Mouse (Mus musculus) layer of hippocampus, postnatal 14 days (tissue): ENCODE data around the gene 4931414P19Rik. TPM values are rescaled to one million over a fixed set of nuclear protein-coding genes. Genes with fewer than 3 reads are reported as not detected.
"Not testable (repeated sequence)": the region's sequence is repeated elsewhere in the genome, so short reads cannot be mapped to it uniquely, and the experiment has no call there.

Experiments
- DNase-seq, 2 experiments: peaks; one replicate each; pipeline ENCODE4 v3.0.0; 2021 to 2022; ENCODE audit warnings: low spot score in 2 of 2, mixed read lengths in 1 of 2
- total RNA-seq, 2 experiments: library from RNA; stranded (reverse); gene quantifications; 2 replicates each; pipeline ENCODE4 v1.2.3; 2021

Gene 4931414P19Rik
- total RNA-seq, 2 experiments from 2014 or later = 4.3 to 5.6 TPM

DNA sequence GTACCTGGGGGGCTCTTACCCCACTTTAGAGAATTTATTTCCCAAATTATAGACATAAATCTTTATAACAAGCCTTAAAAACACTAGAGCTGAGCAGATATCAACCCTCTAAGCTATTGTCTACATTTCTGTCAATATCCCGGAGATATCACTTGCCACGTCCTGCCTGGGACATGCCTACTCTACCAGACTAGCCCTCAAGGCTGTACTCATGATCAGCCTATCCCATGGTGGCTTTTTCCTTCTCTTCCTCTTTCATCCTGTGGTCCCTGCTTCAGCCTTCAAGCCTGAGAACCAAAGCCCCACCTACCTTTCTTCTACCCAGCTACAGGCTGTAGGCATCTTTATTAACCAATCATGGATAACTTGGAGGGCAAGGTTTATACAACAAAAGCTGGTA lies 24.0 kb upstream of the 4931414P19Rik start:
- no peak for DNase-seq

- DNase-seq = no peak
Measured at GRCm38 (mm10) chr14:54628103-54628502, 22.3 kb upstream of the 4931414P19Rik start.

GRCm38 (mm10) chr14:54624976-54625375 lies 19.2 kb upstream of the 4931414P19Rik start:
- no peak for DNase-seq

- DNase-seq = no peak
Measured at GRCm38 (mm10) chr14:54623334-54623733, 17.5 kb upstream of the 4931414P19Rik start.

GRCm38 (mm10) chr14:54621133-54621532 lies 15.3 kb upstream of the 4931414P19Rik start, which contains the start of gene Psmb11:
Gene Psmb11 (plus strand): TSS chr14:54621433.
- DNase-seq = no peak

GRCm38 (mm10) chr14:54617897-54618365 lies 12.1 kb upstream of the 4931414P19Rik start, which contains the start of gene Psmb5:
Gene Psmb5 (minus strand): TSS chr14:54618022.
- peak; percentile 92 to 95 for DNase-seq

- DNase-seq = no peak
Measured at GRCm38 (mm10) chr14:54617152-54617896, 11.5 kb upstream of the 4931414P19Rik start.

GRCm38 (mm10) chr14:54616226-54616825 lies 10.5 kb upstream of the 4931414P19Rik start:
- DNase-seq = no peak

DNA sequence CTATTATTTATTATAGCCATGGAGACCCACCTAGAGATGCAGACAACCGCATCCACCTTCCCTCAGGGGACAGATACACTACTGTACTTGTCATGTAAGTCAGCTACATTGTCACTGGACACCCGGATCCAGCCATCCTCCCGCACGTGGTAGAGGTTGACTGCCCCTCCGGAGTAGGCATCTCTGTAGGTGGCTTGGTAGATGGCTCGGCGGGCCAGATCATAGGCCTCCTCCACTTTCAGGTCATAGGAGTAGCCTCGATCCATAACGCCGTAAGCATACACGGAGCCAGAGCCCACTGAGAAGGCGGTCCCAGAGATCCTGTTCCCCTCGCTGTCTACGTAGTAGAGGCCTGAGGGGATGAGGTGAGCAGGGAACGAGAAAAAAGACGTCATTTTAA lies 8.3 kb upstream of the 4931414P19Rik start:
- DNase-seq = not testable (repeated sequence)

DNA sequence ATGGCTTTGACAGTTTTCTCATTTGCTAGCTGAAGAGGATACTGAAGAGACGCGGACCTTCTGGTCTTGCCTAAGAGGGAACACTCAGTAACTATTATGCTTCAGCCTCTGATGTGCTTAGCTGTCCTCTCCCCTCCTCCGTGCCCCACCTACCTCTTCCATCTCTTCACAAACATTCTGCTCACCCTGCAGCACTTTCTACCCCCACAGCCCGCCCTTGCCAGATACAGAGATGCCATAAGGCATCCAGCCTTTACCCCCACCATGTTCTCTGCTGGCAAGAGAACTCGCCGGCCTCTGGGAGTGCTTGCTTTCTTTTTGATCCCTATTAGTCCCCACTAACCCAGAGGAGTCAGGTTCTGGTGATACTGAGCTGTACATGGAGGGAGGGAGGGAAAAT lies 4.9 kb upstream of the 4931414P19Rik start:
- peak; percentile 51 to 59 for DNase-seq

DNA sequence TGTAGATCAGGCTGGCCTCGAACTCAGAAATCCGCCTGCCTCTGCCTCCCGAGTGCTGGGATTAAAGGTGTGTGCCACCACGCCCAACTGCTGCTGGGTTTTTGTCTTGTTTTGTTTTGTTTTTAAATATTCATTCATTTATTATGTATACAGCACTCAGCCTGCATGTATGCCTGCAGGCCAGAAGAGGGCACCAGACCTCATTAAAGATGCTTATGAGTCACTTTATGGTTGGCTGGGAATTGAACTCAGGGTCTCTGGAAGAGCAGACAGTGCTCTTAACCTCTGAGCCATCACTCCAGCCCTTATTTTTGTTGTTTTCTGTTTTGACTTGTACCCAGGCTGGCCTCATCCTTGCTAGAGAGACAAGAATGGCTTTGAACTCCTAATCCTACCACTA lies 4.2 kb upstream of the 4931414P19Rik start:
- DNase-seq = no peak

DNA sequence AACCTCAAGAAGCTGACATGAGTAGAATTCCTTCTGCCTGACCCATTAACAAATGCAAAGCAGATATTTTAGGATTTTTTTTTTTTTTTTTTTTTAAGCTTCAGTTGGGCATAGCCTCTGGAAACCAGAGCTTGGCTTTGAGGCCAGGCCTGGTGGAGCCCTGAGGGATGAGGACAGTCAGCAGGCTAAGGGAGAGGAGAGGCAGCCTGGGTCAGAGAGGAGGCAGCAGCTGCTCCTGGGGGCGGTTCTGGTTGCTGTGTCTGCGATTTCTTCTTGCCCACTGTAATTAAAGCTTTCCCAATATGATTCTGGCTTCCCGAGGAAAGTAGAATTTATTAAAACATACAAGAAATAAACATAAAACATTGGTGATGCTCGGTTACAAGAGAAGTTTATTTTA lies 3.5 kb upstream of the 4931414P19Rik start:
- no peak for DNase-seq

DNA sequence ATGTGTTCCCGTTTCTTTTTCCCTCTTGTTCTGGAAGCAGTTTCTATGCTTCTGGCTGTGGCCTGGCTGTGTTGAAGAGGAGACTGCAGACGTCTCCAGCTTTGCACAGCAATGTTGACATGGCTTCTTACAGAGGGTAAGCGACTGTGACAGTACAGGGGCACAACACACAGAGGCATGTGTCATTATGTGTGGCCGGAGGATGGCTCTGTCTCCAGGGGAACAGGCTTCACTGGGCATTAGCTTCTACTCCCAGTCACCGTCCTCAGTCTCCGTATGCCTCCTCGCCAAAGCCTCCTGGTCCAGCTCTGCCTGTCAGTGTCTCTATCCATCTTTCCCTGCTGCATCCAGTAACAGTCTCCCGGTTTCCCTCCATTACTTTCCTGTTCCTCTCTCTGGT lies 1.4 kb upstream of the 4931414P19Rik start:
- no peak for DNase-seq

- DNase-seq = no peak
Measured at GRCm38 (mm10) chr14:54603686-54604085, 2.1 kb downstream of the 4931414P19Rik start.

DNA sequence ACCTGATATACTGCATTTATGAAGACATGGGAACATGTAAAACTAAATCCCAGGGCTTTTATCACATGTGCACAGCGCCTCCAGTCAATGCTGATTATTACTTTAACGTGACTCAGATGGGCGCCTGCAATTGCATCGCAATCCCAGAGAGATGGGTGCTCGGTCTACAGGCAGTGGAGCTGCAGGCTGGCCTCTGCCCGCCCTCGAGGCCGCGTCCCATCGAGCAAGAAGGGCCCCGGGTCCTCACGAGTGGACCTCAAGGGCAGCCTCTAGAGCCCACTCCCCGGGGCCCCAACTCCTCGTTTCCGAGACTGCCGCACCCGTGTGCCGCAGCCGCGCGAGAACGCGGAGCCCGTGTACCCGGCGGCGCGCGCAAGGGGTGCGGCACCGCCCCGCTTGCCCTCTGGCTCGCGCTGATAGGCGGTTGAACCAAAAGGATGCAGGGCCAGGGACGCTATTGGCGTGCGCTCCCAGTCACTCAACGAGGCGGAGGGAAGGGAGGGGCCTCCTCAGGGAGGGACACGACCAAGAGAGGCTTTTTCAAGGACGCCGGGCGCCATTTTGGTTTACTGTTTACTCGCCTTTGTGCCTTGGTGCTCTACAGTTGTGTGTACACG lies 2.6 kb downstream of the 4931414P19Rik start:
- DNase-seq = peak; percentile 94 to 97

GRCm38 (mm10) chr14:54602613-54603012 lies 3.2 kb downstream of the 4931414P19Rik start:
- DNase-seq = no peak

DNA sequence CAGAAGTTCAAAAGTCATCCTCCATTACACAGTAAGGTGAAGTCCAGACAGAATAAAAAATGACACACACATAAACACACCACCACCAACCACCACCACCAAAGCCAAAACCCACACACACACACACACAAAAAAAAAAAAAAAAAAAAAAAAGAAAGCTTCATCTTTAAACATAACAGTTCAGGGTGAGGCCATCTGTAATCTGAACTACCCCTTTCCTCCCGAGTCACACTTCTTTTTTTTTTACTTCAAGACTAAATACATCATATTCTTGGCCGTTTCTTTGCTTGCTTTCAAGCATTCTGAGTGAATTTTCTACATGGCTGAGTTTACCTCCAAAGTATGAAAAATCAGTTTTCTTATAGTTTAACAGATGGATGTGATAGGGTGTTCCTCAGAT lies 4.2 kb downstream of the 4931414P19Rik start:
- no peak for DNase-seq

GRCm38 (mm10) chr14:54597084-54597483 lies 8.7 kb downstream of the 4931414P19Rik start:
- DNase-seq = no peak

- no peak for DNase-seq
Measured at GRCm38 (mm10) chr14:54594631-54595414, 11.0 kb downstream of the 4931414P19Rik start.

DNA sequence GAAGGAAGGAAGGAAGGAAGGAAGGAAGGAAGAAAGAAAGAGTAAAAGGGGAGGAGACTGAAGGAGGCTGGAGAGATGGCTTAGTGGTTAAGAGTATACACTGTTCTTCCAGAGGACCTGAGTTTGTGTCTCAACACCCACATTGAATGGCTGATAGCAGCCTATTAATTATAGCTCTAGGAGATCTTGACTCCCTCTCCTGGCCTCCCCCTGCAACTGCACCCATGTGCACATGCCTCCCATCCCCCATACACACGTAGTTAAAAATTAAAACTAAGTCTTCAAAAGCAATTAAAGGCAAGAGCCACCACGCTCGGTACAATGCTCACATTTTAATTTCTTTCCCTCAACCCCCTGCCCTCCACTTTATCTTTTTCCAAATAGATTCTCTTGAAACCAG lies 11.7 kb downstream of the 4931414P19Rik start:
- DNase-seq = no peak

DNA sequence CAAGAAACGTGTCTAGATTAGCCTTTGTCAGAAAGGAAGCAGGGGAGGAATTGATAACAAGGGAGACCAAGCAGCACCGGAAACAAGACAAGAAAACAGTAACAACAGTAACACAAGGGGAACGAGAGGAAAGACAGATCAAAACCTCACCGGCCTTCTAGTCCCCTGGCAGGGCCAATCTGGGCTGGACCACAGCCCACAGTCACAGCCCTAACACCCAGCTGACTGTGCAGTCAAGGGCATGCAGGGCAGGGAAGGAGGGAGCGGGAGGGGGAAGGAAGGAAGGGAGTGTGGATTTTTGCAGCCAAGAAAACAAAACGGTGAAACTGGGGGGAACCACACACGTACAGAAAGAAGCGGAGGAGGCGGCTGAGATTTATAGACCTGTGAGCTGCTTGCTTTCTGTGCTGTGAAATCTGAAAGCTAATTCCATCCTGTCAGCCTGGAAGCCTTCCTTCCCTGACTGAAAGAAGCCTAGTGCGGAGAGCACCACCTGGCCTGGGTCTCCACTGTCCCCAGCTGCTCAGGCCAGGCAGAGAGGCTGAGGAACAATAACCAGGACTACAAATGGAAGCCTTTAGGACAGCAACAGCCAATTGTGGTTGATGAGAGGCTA lies 13.4 kb downstream of the 4931414P19Rik start:
- no peak for DNase-seq
